In genomic region chr17:17860110-17860509, GRCm38 (mm10) we compare ENCODE assay signal across 1 mouse cellular context.
A peak's percentile ranks its signal among the peaks of the same experiment; 100 is the strongest.
TF ChIP-seq lines count a peak whose summit lies in the region.

No protein-coding gene starts in this region.

TF ChIP-seq in CH12.LX, 34 proteins besides CTCF, POLR2A, EP300 and RAD21:
- TF ChIP-seq CHD2 (IDR thresholded peaks at IDR 0.05; ENCODE audit: low read length) (no peak), SMC3 (IDR thresholded peaks at IDR 0.05; ENCODE audit: low read depth, low read length) (peak; percentile 37)
